8 mouse cellular contexts compared by ENCODE assay signal in genomic region chr5:53871665-53872312, GRCm38 (mm10).
A peak's percentile ranks its signal among the peaks of the same experiment; 100 is the strongest.
DNase-seq lines count a peak whose midpoint lies in the region; ATAC-seq lines count a peak whose summit lies in the region.

No protein-coding gene starts in this region.

- H3K4me3 ChIP-seq in kidney, embryonic 14.5 days (ENCODE audit: low read length), result no peak overlapping the region

- H3K9me3 ChIP-seq in kidney, embryonic 14.5 days (ENCODE audit: control insufficient read depth, low read length), result no peaks in the 10 kb centered on the region

- DNase-seq in 416B (ENCODE audit: low read depth) (peak; percentile 79), liver (peak; percentile 55)
- peak; percentile 31 for DNase-seq in adrenal gland, adult 8-10 months
- DNase-seq in embryo, embryonic 11 days, result peak; percentile 73
- peak; percentile 34 to 58 for DNase-seq in heart, adult 9 months (ENCODE audit: low spot score in 2 of 2)
- DNase-seq in monocyte, adult 2 months (ENCODE audit: low read depth in 1 of 2, low spot score in 2 of 2), result peak; percentile 15 to 22
- peak; percentile 17 to 69 for DNase-seq in spleen, postnatal 10 days (ENCODE audit: low spot score in 2 of 2)

- no peak overlapping the region for H3K9ac ChIP-seq in kidney, embryonic 14.5 days (ENCODE audit: low read depth, low read length)

- ATAC-seq in kidney, embryonic 14.5 days (ENCODE audit: low FRiP score, low TSS enrichment), result peak; percentile 78; the same call in 1 of the 2 replicates

- WGBS in kidney, embryonic 14.5 days, result 30% methylated on average over 6 of the region's 6 CpGs

- H3K36me3 ChIP-seq in kidney, embryonic 14.5 days (ENCODE audit: control insufficient read depth, insufficient read depth, low read length), result peaks cover 3% of the 10 kb centered on the region; the same call in 1 of the 2 replicates

- no peak overlapping the region for H3K27ac ChIP-seq in kidney, embryonic 14.5 days (ENCODE audit: low read depth, low read length)

- H3K27me3 ChIP-seq in kidney, embryonic 14.5 days (ENCODE audit: control insufficient read depth, insufficient read depth, low read length), result no peaks in the 10 kb centered on the region

- no peak overlapping the region for H3K4me2 ChIP-seq in kidney, embryonic 14.5 days (replicated peaks; ENCODE audit: low read depth, low read length)

- H3K4me1 ChIP-seq in kidney, embryonic 14.5 days (ENCODE audit: control insufficient read depth, insufficient read depth, low read length), result no peaks in the 10 kb centered on the region

Comparison
In these comparisons a context has a peak if more than half of its experiments do, and no peak if none do; other contexts are left out.
1. DNase-seq: peak in every context shown above with its lines; median percentile 79 in 416B; 73 in embryo, embryonic 11 days; 55 in liver; 46 in heart, adult 9 months; 43 in spleen, postnatal 10 days; 31 in adrenal gland, adult 8-10 months; 18 in monocyte, adult 2 months.